Mouse (Mus musculus) testis, adult 2 months (tissue): ENCODE data around the gene Pecam1. TPM values are rescaled to one million over a fixed set of nuclear protein-coding genes. Genes with fewer than 3 reads are reported as not detected.
"Not testable (repeated sequence)": the region's sequence is repeated elsewhere in the genome, so short reads cannot be mapped to it uniquely, and the experiment has no call there.

Experiments used
- H3K27ac ChIP-seq: fragments of 200-500 bp; 2 replicates; pipeline ENCODE4 v1.5.1; 2012; ENCODE audit warnings: low read depth, low read length; ENCODE audit not compliant: control insufficient read depth, insufficient read depth
- H3K27me3 ChIP-seq: fragments of 200-500 bp; 2 replicates; pipeline ENCODE4 v1.6.1; 2012; ENCODE audit warnings: mild to moderate bottlenecking, low read length, moderate library complexity; ENCODE audit not compliant: control insufficient read depth, insufficient read depth
- H3K36me3 ChIP-seq: fragments of 200-500 bp; 2 replicates; pipeline ENCODE4 v1.6.1; 2012; ENCODE audit warnings: mild to moderate bottlenecking, low read length; ENCODE audit not compliant: control insufficient read depth, insufficient read depth
- H3K4me1 ChIP-seq: fragments of 200-500 bp; 2 replicates; pipeline ENCODE4 v1.6.1; 2012; ENCODE audit warnings: low read length; ENCODE audit not compliant: control insufficient read depth, insufficient read depth
- H3K4me3 ChIP-seq: fragments of 200-500 bp; 2 replicates; pipeline ENCODE4 v1.5.1; 2012; ENCODE audit warnings: low read depth, mild to moderate bottlenecking, low read length, moderate library complexity, mixed read lengths; ENCODE audit not compliant: control insufficient read depth
- CTCF ChIP-seq: fragments of 200-500 bp; IDR thresholded peaks from 2 replicates; pipeline ENCODE4 v1.5.1; 2012; ENCODE audit warnings: low read depth, mild to moderate bottlenecking, inconsistent platforms, low read length, moderate library complexity; ENCODE audit not compliant: control insufficient read depth, insufficient read depth, insufficient replicate concordance
- POLR2A ChIP-seq: fragments of 200-500 bp; IDR thresholded peaks from 2 replicates; pipeline ENCODE4 v1.6.1; 2012; ENCODE audit warnings: low read depth, mild to moderate bottlenecking, inconsistent platforms, low read length, moderate library complexity; ENCODE audit not compliant: control insufficient read depth
- polyA plus RNA-seq: library from polyadenylated mRNA; depleted of rRNA; stranded (reverse); fragments of >200 nt; gene quantifications from 2 replicates; pipeline ENCODE4 v1.2.3, GENCODE M21; 2012

Pecam1 gene
- polyA plus RNA-seq, 1 experiment, result 1.6 TPM

GRCm38 (mm10) chr11:106787131-106788025 is 37.0 kb upstream of the Pecam1 start:
- Histone ChIP-seq H3K27ac (peak overlapping the region; percentile 100), H3K4me1 (no peaks in the 10 kb centered on the region), H3K4me3 (peak overlapping the region; percentile 98), H3K36me3 (peaks cover 21% of the 10 kb centered on the region), H3K27me3 (no peaks in the 10 kb centered on the region)
- TF ChIP-seq CTCF (no peak), POLR2A (peak; percentile 34; the same call in 1 of the 2 replicates)

GRCm38 (mm10) chr11:106785043-106785442 is 34.6 kb upstream of the Pecam1 start:
- Histone ChIP-seq H3K27ac (no peak overlapping the region), H3K27me3 (no peaks in the 10 kb centered on the region), H3K36me3 (peaks cover 21% of the 10 kb centered on the region), H3K4me1 (no peaks in the 10 kb centered on the region), H3K4me3 (peak overlapping the region; percentile 22; the same call in 1 of the 2 replicates)
- TF ChIP-seq POLR2A, result no peak
- no peak for TF ChIP-seq CTCF

- H3K4me3 ChIP-seq, result no peak overlapping the region
- H3K27me3 ChIP-seq, result no peaks in the 10 kb centered on the region
- no peak overlapping the region for H3K27ac ChIP-seq
- H3K4me1 ChIP-seq, result no peaks in the 10 kb centered on the region
- TF ChIP-seq CTCF (no peak), POLR2A (no peak)
- H3K36me3 ChIP-seq, result peaks cover 21% of the 10 kb centered on the region
These were observed 34.0 kb upstream of the Pecam1 start for GRCm38 (mm10) chr11:106784476-106784875.

- Histone ChIP-seq H3K4me3 (peak overlapping the region; percentile 14; the same call in 1 of the 2 replicates), H3K36me3 (peaks cover 20% of the 10 kb centered on the region), H3K27ac (no peak overlapping the region; the same call in 1 of the 2 replicates), H3K27me3 (no peaks in the 10 kb centered on the region), H3K4me1 (peaks cover 4% of the 10 kb centered on the region; the same call in 1 of the 2 replicates)
- TF ChIP-seq POLR2A (no peak), CTCF (no peak)
These were observed 32.7 kb upstream of the Pecam1 start for GRCm38 (mm10) chr11:106782841-106783764.

- peaks cover 11% of the 10 kb centered on the region for H3K36me3 ChIP-seq
- H3K4me3 ChIP-seq, H3K27me3 ChIP-seq, H3K27ac ChIP-seq, H3K4me1 ChIP-seq: not testable (repeated sequence)
These were observed 31.8 kb upstream of the Pecam1 start for GRCm38 (mm10) chr11:106782271-106782670.

DNA sequence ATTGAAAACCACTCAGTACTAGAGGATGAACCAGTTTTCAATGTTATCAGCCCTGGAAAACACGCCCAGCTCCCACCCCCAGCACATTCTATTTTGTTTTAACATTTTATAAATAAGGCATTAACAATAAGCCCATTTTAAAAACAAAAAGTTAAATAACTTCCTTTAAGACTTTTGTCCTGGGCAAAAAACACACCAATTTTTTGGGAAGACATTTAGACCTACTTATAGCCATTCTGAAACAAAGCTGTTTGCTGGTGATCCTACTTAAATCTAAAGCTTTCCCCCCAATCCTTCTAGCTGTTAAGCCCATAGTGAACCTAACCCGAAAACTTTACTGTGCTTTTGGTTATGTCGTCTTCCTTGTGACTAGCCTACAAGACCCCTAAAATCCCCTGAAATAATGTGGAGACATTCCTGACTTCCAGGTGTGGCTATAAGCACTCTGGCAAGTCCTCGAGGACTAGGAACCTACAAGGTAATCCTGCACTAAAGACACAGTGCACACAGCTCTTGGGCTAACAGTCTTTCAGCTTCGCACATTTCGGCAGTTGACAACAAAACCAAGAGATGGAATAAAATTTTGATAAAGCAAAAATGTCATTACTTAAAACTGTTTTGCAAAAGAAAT is 30.3 kb upstream of the Pecam1 start:
- Histone ChIP-seq H3K4me3 (no peak overlapping the region), H3K27me3 (no peaks in the 10 kb centered on the region), H3K36me3 (peaks cover 6% of the 10 kb centered on the region), H3K4me1 (peaks cover 4% of the 10 kb centered on the region; the same call in 1 of the 2 replicates), H3K27ac (no peak overlapping the region; the same call in 1 of the 2 replicates)
- TF ChIP-seq CTCF, result no peak
- no peak for TF ChIP-seq POLR2A

- H3K36me3 ChIP-seq, result peaks cover 4% of the 10 kb centered on the region
- H3K27me3 ChIP-seq, result no peaks in the 10 kb centered on the region
- TF ChIP-seq CTCF, result no peak
- TF ChIP-seq POLR2A, result no peak
- no peak overlapping the region for H3K4me3 ChIP-seq
- peaks cover 4% of the 10 kb centered on the region; the same call in 1 of the 2 replicates for H3K4me1 ChIP-seq
- H3K27ac ChIP-seq, result 0 out of 2 replicates have a peak overlapping the region, but pooled peaks have one; percentile 89
These were observed 29.6 kb upstream of the Pecam1 start for GRCm38 (mm10) chr11:106780089-106780425.
